Mouse (Mus musculus) heart, postnatal 4 days (tissue): ENCODE data around the gene Gm28308. TPM values are rescaled to one million over a fixed set of nuclear protein-coding genes. Genes with fewer than 3 reads are reported as not detected.

Experiments
- DNase-seq: peaks from one replicate; pipeline ENCODE4 v3.0.0; 2021
- total RNA-seq, 2 experiments: library from RNA; stranded (reverse); gene quantifications; 2 replicates each; pipeline ENCODE4 v1.2.3; 2021

The Gm28308 gene
- total RNA-seq, 2 experiments from 2014 or later = not detected

- no peak for DNase-seq
Measured at GRCm38 (mm10) chr6:52231885-52232567, 18.9 kb upstream of the Gm28308 start.

DNA sequence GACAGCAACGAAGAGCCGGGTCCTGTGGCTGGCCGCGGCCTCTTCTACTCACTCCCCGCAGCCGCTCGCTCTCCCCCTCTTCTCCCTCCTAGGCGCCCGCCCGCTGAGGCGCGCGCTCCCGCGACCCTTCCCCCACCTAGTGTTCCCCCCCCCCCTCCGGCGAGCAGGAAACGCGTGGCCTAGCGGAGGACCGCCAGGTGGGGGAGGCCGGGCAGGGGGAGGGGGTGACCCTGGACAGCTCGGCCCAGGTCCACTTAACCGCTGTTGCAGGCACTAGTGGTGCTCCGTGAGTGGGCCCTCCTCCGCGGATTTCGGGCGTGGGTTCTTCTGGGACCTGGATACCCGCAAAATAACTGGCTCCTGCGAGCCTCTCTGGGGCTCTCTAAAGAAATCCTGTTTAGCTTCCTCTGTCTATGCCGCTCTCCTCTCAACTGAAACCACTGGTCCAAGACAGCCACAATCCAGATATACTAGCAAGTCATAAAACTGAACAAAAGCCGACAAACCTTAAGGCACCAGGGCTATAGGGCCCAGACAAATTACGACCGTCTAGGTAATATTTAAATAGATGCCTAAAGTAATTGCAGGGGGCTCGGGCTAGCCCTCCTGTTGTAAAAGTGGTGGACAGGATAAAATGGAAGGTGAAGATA lies 17.5 kb upstream of the Gm28308 start, which contains the start of gene Hoxa9:
Hoxa9 (minus strand) TSS at position 574 of the 650 bp plus-strand sequence.
- no peak for DNase-seq

- no peak for DNase-seq
Measured at GRCm38 (mm10) chr6:52229558-52230416, 16.6 kb upstream of the Gm28308 start.

DNA sequence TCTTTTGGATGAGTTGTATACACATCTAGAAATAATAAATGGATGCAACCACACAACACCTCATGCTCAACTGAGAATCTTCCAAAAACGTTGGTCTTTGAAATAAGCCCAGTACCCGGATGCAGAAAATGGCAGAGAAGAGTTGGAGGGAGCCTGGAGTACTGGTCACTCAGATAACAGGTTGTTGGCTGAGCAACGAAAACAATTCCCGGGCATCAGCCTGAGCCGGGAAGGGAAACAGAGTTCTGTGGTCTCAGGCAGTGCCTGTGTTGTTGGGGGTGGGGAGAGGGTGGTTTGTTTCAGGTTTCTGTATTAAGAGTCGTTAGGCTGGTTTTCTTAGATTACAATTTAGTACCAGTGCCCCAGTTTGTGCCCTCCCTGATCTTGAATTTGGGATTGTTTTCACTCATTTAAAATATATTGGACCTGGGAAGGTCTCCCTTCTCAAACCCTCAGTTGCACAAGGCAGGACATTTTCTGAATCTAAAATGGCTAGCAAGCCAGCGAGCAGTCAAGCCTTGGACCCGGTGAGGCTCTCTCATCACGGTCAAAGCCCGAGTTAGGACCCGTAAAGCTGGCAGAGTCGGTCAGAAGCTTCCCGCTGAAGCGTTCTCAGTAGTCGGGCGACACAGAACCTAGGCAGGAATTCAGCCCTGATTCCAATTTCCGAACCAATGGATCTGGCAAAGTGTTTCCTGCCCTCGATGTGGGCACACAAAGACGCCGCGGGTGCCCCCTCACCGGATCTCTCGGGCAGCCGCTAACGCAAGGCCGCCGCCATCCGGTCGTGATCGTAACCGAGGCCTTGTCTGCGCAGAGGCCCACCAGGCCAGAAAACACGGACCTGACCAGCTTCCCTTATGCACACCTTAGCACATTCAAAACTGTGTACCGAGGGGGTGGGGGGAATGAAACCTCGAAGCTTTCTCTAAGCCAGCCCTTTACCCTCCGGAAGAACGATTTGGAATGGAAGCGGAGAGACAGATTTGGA lies 15.6 kb upstream of the Gm28308 start:
- no peak for DNase-seq

DNA sequence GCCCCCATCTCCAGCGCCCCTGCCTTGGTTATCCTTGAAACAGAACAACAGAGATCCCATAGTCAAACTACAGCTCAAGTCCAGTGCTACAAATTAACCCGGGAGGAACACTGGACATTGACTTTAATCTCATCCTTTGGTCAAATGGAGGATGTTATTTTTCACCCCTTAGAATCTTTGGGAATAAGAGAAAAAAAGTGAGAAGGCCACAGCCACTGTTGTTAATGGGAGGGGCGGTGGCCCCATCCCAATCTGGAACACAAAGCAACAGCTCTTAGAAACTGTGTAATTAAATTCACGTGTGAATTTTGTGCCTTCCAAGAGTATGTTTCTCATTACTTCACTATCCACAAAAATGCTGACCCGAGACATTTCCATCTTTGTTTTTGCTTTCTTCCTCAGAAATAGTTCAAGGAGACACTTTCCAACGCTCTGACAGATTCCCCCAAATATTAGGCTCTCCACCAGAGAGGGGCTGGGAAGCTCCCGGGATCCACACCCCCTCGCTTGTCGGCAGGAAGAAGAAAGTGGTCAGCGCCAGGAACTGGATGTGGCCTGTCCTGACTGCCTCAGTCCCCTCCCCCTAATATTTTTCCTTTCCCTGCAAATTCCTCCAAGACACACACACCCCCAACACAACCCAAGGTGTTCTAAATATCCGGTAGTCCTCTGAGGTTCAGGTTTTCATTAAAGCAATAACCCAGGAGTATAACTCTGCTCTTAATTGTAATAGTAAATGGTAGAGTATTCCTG lies 14.5 kb upstream of the Gm28308 start:
- DNase-seq = no peak

DNA sequence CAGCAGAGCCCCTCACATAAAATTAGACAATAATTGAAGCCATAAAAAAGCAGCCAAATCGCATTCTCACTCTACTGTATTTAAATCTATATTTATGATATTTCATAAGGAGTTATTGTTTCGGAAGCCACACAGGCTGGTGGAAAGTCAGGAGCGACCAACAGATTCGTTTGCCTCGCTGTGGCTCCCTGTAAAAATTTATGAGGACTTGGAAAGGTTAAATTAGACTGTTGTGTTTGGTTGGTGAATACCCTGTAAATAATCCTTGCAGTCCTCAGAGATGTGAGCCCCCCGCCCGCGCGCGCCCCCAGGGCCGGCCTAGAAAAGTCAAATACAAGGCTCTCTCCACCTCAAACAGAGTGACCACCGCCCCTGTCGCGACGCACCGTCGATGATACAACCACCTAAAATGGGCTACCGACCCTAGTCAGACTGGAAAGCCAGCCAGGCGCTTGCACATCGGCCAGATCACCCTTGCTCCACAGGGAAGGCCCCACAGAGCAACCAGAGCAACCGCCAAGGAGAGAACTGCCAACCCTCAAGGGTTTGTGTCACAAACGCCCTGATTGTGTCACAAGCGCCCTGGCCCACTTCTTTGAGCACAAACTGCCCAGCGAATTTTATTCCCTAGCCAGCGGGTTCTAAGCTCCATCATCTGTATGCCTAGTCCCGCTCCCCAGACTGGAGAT lies 13.6 kb upstream of the Gm28308 start:
- no peak for DNase-seq

- DNase-seq = no peak
Measured at GRCm38 (mm10) chr6:52225612-52226568, 12.8 kb upstream of the Gm28308 start.

DNA sequence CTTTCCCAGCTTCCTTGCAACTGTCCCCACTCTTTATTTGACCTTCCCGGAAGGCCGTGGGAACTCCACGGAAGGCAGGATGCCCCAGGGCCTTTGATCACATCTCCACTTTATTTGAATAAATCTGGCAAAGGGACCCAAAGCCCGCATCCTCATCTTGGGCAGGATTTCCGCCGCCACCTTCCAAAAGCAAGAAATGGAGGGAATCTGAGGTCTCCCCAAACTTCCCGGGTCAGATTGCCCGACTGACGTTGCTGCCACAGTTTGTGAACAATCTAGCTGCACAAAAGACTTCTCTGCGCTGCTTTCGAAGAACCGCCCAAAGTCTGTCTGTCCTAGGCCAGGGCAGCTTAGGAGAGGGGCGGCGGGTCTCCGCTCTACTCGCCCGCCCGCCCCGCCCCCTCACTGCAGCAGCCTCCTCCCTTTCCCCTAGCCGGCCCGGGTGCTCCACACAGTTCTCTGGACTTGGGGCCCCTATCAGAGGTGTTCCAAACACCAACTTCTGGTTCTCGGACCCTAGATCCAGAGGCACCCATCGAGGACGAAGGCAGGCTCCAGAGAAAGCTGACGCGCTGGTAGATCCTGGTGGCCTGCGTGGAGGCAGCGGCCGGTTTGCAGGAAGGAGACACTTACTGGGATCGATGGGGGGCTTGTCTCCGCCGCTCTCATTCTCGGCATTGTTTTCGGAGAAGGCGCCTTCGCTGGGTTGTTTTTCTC lies 11.9 kb upstream of the Gm28308 start:
- DNase-seq = no peak

DNA sequence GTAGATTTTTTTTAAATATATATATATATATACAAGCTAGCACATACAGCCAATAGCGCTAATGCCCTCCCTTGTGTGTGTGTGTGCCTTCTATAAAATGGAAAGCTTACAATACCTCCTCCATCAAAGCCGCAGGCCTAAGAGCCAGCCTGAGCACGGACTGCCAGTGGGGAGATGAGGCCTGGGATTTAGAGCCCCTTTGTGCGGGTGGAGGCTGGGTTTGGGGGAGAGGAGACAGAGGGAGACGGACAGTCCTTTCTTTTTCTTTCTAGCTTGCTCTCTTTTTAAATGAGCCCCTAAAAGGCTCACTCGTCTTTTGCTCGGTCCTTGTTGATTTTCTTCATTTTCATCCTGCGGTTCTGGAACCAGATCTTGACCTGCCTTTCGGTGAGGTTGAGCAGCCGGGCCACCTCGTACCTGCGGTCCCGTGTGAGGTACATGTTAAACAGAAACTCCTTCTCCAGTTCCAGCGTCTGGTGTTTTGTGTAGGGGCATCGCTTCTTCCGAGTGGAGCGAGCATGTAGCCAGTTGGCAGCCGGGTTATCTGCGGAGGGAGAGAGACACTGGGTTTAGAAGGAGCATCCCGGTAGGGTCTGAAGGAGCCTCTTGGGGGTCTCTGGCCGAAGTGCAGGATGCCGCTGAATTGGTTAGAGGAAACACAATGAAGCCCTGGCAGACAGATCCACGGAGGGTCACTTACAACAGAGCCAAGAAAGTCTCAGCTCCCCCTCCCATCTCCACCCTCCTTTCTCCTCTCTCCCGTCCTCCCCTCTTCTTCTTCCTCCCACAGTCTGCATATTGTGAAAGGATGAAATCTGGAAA lies 11.0 kb upstream of the Gm28308 start:
- no peak for DNase-seq

DNA sequence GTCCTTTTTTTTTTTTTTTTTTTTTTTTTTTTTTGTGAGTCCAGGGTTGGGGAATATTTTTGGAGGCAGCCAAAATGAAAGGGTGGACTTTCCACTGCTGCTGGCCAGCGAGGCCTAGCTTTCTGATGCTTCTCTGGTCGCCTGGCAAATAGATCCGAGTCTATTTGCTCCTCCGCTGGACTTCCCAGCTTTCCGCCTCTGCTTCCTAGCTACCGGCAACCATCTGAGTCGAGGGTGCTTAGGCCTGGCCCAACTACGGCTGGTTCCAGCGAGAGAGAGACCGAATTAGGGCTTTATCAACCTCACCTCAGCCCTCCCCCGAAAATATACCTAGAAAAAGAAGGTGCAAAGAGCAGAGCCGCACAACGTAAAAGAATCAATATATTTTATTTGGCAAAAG lies 9.6 kb upstream of the Gm28308 start:
- DNase-seq = no peak

GRCm38 (mm10) chr6:52221993-52222685 lies 9.0 kb upstream of the Gm28308 start:
- no peak for DNase-seq

DNA sequence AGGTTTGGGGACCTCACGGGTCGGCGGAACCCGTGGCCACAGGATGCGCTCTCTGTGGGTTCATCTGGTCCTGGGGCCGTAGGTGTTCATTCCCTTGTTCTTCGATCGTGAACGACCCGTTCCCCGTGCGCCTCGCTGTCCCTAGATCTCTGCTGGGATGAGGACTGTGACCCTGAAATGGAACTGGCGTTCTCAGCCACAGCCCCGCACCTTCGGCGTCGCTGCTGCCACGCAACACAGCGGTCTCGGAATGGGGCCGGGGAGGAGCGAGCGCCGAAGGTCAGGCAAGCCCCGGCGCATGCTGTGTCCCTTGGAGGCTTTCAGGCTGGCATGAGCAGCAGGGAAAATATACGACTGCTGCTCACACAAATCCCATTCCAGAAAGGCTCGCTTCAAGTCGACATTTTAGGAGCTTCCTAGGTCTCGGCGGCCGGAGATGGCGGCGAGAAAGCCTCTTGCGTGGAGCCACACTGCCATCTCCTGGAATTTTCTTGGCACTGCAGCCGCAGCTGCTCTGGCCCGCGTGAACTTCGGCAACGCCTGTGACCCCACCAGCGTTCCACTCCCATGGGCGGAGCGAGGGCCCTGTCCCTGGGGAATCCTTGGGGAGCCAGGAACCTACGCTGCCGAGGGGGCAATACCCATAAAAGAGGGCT lies 8.3 kb upstream of the Gm28308 start, which contains the start of gene Hoxa7:
Hoxa7 (minus strand) TSS at position 518 of the 656 bp plus-strand sequence.
- DNase-seq = peak; percentile 91

GRCm38 (mm10) chr6:52220865-52221310 lies 7.7 kb upstream of the Gm28308 start:
- DNase-seq = no peak

- no peak for DNase-seq
Measured at GRCm38 (mm10) chr6:52220003-52220864, 7.1 kb upstream of the Gm28308 start.

DNA sequence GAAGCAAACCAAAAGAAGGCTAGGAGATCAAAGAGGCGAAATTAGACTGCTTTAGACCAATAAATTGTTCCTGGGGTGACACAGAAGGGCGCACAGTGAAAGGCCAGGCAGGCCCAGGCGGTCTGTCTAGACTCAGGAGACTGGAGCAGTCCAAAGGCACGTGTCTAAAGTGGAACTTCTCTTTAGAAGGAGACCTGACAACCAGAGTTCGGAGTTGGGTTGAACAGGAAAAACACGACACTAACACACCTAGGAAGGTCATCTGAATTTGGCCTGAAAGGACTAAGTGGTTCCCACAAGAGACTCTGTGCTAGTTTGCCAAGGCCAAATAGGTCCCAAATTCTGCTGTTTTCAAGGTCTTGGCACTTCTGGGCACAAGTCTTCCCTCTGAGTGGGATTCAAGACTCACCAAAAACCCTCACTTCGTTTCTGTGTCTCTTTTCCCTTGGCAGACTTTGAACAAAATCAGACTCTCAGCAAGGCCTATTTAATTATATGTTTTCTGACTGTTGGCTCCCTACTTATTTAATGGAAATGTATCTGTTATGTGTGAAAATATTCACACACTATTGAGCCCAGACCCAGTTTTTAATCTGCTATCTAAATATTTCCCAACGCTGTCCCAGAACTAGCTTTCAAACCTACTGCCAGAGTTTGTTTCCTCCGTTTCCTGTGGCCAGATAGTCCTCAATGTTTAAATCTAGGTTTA lies 6.2 kb upstream of the Gm28308 start:
- no peak for DNase-seq
